ENCODE assay signal across 7 mouse cellular contexts in the genomic region with DNA sequence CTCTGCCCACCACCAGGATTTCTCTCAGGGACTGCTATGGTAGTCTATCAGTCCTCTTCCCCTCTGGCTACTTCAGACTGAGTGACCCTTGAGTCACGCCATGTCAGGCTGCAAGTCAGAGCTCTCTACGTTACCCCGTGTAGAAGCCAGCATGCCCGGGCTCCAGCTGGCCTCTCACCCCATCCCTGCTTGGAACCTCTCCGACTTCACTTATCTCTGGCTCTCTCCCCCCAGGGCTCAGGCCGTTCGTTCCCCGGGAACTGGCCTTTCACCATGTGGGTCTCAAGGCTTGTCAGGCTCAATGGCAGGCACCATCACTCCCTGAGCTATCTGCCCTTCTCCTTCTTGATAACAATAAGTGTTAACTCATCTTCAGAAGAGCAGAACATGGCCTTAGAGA.
"Had no signal": no experiment of that assay in that cellular context is flagged by ENCODE, and none has a peak within 500 bp of the region (broad histone marks: within the 10 kb centered on the region; RNA-seq: fewer than 3 reads in every experiment).

No protein-coding gene starts in this region.

- DNase-seq: kidney, postnatal 14 days; kidney, postnatal 4 days; left cerebral cortex, postnatal 4 days; liver, postnatal 0 days; lung, embryonic 14.5 days; thymus, adult 18-20 months; thymus, postnatal 36 days had no signal
